Mouse (Mus musculus): ENCODE measurements around the gene Tagln.

Tagln gene

DNA sequence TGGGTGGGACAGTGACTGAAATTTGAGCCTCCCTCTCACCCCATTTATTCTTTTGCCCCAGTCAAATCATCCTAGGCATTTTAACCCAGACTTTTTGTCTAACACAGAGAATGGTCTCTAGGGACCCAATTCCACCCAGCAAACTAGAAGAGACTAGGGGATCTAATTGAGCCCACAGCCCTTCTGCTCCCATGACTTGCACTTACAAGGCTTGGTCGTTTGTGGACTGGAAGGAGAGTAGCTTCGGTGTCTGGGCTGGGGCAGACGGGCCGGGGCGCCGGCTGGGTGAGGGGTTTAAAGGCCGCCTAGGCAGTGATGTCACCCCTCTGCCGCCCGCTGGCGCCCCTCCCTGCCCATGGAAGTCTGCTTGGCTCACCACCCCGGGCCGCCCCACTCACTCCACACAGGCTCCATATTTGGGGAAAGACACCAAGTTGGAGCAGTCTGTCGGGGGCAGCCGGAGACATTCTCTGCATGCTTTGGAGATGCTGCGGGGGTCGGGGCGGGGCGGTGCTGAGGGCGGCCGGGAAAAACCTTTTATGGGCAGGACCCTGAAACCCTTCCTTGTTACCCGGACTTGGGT is at the start of gene Tagln:
Gene Tagln, minus strand, starts transcription at position 431 of the 583 bp plus-strand sequence.
- no peak for DNase-seq (ENCODE audit: low read depth, low spot score)

DNA sequence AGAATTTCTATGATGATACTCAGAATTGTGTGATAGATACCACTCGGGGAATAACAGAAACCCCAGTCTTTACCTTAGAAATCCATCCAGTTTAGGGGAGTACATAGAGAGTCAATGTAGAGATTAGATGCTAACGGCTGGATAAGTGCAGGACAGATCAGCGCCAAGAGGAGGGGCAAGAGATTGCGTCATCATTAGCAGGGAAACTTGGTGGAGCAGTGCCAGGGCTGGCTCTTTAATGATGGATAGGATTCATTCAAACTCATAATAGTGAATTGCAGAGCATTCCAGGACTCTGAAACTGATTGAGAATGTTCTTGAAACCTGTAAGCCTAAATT is 49.3 kb upstream of the Tagln start:
- DNase-seq (ENCODE audit: low read depth, low spot score): peak; percentile 16

DNA sequence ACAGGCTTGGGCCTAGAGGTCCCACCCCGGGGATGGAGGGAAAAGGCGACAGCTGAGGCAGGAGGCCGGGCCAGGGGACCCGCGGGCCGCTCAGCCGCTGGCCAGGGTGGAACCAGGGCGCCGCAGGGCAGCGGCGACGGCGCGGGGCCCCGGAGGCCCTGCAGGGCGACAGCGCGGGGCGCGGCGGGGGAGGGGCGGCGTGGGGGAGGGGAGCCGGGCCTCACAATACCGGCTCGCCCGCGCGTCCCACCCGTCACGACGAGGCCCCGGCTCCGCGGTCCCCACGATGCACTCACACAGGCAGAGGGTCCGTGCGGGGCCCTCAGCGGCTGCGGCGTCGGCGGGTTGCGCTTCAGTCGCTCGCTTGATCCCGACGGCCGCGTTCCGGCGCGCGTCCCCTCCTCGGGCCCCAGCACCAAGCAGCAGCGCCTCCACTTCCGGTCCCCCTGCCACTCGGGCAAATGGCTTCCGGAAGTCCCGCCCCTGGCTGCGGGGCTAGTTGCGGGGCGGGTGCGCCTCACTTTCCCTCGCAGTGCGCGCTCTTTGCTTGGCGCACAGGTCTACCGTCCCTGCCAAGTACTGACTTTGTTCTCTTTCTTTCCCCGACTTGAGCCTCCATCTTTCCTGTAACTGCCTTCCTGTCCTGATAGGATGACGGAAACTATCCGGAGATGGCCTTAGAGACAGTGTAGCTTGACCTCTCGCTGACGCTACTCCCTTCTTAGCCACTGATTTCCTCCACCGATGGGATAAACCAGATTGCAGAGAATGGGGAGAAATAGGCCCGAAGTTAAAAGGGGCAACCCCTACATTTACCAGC is 48.8 kb upstream of the Tagln start:
- DNase-seq (ENCODE audit: low read depth, low spot score): peak; percentile 73

DNA sequence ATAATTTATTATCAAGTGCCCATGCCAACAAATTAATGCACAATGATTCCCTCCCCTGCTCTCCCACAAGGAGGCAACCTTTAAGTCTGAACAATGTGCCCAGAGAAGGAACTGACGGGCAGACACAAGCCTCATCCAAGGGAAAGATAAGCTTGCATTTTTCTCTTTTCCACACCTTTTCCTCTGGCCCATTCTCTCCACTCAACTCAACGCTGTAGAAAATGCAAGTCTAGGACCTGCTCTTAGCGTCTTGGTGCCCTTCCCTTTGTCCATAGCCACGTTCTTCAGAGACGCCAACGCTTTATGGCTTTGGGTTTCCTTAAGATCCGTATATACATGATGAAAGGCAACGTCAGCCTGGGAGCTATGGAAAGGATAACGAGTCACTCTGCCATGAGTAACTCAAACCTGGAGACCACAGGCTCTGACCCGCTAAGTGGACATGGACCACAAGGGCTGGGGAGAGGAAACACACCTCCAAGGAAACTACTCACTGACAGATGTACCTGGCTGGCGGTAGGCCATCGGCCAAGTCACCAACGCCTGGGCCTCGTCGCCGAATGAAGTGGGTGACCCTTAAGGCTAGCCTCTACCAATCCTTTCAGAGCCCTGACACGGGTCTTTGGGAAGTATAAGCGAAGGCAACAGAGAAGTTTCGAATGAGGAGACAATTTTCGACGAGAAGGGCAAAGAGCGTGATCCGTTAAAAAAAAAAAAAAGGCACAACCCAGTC is 48.0 kb upstream of the Tagln start:
- no peak for DNase-seq (ENCODE audit: low read depth, low spot score)

DNA sequence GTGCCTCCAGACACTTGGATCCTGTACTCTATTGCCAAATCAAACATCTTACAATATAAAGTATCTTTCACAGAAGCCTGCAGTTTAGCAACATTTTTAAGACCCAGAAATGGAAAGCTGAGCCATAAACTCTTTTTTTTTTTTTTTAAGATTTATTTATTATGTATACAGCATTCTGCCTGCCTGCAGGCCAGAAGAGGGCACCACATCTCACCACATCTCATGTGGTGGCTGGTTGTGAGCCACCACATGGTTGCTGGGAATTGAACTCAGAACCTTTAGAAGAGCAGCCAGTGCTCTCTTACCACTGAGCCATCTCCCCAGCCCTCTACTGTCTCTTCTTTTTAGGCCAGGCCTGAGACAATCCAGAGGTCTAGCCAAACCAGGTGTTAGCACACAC is 45.5 kb upstream of the Tagln start:
- DNase-seq (ENCODE audit: low read depth, low spot score): no peak

DNA sequence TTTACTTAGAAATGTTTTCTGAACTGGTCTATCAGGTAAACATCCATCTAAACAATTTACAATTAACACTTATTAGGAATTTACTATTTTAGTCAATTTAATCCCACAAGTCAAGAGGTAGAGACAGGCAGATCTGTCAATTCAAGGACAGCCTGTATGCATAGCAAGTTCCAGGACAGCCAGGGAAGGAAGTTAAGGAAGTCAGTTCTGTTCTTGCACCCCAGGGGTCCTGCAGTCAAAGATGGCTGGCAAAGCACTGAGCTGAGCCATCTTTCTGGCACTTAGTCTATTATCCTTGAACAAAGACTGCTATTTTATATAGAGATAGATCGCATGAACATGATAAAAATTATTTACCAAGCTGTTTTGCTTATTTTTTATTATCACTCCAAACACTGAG is 44.8 kb upstream of the Tagln start:
- DNase-seq (ENCODE audit: low read depth, low spot score): no peak

DNA sequence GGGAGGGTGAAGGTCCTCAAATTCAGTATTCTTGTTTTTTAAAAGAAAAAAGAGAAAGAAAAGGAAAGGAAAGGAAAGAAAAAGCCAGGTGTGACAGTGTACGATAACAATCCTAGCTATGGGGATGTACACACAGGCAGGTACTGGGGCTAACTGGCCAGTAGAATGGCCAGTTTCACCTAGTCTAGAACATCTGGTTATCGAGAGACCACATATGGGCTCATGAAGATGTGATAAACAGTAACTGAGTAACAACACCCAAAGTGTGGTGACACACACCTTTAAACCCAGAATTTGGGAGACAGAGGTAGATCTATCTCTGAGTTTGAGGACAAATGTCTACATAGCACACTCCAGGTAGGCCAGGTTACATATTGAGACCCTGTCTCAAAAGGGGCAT is 43.9 kb upstream of the Tagln start:
- DNase-seq (ENCODE audit: low read depth, low spot score): no peak

DNA sequence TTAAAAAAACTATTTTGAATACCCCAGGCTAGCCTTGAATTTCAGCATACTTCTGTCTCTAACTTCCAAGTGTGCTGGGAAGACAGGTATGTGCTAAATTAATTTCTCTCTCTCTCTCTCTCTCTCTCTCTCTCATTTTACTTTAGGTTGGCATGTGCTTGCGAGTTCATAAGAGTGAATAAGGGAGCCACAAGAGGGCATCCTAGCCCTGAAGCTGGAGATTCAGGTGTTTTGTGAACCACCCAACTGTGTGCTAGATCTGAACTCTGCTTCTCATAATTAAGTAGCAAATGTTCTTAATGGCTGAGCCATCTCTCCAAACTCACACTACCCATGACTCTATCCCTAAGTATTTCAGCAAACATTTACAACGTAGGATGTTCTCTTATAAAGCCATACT is 41.0 kb upstream of the Tagln start:
- DNase-seq (ENCODE audit: low read depth, low spot score): no peak

DNA sequence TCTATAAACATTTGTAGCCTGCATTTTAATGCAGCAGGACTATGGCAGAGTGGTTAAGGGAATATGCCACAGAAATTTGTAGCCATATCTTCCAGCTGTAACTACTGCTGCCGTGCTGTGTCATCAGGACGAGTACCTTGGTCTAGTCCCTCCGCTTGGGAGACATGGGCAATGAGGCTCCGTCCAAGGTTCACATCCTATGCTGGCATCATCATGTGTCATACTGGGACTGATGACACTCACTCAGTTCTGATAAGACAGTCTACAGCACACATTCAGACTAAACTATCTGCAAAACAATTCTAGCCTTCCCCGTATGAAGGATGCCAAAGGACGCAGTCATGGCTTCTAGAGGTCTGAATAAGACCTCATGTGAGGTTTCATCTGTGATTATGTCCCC is 27.7 kb upstream of the Tagln start:
- no peak for DNase-seq (ENCODE audit: low read depth, low spot score)

DNA sequence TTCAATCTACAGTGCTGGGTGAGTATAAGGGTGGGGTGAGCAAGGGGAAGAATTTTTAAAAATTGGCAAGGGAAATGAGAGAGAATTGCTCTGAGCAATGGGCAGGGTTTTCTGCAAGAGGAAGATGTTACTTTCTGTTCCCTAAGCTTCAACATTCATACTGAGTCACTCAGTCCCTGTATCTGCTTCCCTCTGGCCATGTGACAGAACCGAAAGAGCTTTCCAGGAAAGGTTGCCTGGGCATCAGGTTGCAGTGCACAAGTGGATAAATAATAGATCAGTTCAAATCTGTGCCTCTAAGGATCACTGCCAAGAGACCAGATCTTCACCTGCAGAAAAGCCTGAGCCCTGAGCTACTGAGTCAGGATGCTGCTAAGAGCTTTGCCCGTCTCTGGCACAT is 26.0 kb upstream of the Tagln start:
- DNase-seq (ENCODE audit: low read depth, low spot score): no peak

DNA sequence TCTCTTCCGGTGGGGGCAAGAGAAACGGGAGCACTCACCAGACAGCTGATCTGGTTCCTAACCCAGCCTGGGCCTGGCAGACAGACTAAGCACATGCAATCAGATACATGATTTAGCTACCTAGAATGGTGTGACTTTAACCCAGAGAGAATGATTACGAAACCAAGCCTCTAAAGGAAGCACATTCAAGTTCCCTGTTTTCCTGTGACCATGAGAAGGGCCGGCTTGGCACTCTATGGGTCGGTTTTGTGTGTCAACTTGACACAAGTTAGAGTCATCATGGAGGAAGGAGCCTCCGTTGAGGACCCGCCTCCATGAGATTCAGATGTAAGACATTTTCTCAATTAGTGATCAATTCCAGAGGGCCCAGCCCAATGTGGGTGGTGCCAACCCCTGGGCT is 23.8 kb upstream of the Tagln start:
- DNase-seq (ENCODE audit: low read depth, low spot score): no peak

DNA sequence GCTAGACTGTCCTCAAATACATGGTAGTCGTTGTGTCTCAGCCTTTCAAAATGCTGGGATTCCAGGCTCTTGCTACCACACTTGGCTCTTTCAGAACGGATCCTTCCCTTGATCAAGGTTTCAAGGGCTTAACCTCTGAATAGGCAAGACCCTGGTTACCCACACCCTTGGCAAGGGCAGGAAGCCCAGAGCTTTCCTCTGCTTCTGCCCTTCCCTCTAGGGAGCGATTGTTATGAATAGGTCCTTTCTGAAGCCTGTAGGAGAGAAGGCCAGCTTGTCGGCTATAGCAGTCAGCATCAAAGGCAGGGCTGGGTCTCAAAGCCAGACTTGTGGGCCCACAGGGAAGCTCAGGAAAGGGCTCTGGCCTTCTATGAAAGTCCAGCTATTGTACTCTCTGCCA is 23.0 kb upstream of the Tagln start:
- DNase-seq (ENCODE audit: low read depth, low spot score): no peak

DNA sequence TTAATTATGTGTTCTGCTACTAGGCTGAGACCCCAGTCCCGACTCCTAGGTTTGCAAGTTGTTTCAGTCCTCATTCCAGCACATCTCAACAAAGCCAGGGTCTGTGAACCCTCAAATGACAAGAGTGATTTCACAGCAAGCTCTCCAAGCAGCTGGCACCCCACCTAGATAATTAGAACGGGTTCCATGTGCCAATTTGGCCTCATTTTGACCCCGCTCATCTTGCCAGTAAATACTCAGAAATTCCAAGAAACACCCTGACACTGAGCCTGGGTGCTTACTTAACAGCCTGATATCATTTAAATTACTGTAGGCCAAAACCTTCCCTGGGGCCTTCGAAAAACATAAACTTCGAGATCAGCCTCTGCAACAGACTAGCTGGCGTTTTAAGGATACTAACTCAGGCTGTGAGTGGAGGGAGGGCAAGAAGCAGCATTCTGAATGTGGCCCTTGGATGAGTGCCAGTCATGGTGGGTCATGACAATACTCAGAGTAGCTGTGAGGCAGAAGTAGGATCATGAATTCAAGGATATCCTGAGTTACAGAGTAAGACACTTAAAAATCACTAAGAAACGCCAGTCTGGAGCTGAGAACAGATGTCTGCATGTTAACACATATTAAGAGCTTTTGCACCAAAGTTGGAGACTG is 22.3 kb upstream of the Tagln start:
- DNase-seq (ENCODE audit: low read depth, low spot score): no peak

DNA sequence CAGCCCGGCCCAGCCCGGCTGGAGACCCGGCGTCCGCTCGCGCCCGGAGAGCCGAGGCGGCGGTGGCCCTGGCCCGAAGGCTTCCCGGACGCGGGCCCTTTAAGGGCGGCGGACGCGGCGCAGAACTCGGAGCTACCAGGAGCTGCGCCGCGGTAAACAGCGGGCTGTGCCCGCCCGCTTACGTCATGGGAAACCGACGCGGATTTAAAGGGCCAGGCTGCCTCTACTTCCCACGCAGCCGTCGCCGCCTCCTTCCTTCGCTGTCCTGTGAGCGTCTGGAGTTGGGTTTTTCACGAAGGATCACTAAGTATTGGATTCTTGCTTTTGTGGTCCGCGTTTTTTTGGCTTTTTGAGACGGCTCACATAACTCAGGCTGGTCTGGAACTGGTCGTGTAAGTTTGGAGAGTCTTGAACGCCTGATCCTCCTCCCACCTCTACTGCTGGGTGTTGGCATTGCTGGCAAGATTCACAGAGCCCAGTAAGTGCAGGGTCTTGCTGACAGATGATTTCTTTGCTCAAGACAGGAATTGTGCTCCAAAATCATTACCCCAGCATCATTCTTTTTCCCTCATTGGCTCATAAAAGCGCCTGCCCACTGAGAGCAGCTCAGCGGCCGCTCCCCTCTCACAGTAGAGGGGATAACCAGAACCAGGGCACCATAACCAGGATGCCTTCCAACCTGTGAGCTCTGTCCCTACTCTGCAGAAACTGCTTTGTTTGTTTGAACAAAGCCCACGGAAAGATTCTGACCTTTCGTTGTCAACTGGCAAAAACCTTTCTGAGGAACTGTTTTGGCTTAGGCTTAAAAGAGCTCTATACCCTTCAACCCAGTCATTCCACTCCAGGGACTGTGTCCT is 19.5 kb upstream of the Tagln start, which contains the start of gene Sidt2:
Gene Sidt2, minus strand, starts transcription at position 152 of the 857 bp plus-strand sequence.
- DNase-seq (ENCODE audit: low read depth, low spot score): peak; percentile 58

DNA sequence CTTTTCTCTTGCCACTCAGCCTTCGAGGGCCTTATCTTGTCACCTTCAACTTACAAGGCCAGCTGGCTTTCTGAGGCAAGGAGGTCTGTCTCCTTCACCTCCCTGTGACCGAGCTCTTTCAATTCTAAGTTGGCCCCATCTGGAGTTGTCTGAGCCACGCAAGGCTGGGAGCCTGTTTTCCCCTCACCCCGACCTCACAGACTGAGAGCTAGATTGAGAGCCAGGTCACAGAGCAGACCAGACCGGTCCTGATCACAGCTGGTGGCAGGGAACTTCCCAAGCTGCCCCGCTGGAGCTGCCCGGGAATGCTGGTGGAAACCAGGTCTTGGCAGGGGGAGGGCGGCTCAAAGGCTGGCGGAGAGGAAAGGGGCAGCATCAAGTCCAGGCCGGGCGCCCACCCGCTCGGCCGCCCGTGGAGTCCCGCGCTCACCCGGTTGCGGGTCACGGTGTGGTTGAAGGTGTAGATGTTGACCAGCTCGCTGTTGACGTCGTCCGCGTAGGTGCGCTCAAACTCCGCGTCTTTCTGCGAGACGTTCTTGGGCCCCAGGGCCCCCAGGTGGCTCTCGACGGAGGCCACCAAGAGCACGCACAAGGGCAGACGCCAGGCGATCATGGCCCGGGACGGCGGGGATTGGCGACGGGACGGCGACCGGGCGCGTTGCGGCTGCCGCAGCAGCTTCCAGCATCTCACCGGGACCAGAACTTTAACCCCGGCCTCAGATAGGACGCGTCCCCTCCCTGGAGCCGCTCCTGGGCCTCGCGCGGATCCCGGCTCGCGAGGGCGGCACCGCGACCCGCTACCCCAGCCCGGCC is 18.6 kb upstream of the Tagln start:
- DNase-seq (ENCODE audit: low read depth, low spot score): no peak

DNA sequence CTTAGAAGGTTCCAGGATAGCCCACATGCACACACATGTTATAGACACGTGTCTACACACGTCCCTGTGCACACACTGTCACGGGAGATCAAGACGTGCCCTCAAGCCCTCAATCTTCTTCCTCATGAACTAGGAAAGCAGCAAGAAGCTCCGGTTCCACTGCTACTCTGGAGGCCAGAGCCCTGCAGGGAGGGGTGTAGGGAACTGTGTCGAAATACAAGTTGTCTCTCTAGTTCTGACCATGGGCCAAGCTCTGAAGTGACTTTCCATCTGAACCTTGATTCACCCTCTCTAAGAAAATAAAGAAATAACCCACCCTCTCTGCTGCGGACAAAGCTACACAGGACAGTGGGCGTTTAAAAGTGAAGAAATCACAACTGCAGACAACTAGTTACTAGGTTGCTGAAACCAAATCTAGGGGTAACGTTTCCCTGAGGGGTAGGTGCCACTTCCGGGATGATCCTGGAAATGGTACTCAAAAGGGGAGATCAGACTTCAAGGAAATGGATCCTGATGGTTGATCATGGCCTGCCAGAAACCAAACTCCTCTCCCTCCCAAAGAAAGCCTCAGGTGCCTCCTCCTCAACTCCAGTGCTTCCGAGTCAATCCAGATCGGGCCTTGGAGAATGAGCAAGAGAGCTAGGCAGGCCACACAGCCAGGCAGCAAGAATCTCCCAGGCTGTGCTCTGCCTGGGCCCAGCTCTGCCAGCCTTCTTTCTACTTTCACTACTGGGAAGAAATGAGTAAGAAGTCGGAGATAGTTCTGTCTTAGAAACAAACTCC is 17.8 kb upstream of the Tagln start:
- DNase-seq (ENCODE audit: low read depth, low spot score): no peak

DNA sequence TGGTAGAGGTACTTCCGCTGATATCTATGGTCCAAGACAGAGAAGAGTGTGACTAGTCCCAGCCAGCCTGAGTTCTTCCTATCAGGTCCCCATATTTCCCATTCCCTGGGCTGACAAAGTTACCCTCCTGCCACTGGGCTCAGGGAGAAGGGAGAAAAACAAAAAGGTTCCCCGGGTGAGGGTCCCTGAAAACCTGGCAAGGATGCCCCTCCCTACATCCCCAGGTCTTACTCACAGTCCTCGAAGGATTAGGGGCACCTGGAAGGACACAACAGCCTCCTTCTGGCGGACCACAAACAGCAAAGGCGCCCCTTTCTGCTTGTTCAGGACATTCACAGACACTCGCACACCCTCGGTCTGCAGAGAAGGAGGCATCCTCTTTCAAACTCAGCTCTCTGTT is 17.0 kb upstream of the Tagln start:
- no peak for DNase-seq (ENCODE audit: low read depth, low spot score)

DNA sequence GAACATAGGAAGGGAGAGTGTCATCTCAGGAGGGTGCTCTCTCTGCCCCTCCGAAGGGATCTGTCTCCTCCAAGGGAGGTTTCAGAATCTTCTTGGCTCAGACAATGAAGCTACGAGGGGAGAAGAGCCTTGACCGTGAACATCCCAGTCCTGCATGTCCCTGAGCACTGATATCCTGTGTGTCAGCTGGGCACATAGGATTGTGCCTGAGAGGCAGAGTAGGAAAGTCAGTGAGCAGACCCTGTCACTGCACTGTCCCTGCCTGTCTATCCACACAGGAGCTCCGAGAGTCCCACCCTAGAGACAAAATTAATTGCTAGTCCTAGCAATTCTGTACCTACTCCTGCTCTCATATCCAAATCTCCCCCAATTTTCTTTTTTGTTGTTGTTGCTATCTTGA is 16.2 kb upstream of the Tagln start:
- no peak for DNase-seq (ENCODE audit: low read depth, low spot score)

DNA sequence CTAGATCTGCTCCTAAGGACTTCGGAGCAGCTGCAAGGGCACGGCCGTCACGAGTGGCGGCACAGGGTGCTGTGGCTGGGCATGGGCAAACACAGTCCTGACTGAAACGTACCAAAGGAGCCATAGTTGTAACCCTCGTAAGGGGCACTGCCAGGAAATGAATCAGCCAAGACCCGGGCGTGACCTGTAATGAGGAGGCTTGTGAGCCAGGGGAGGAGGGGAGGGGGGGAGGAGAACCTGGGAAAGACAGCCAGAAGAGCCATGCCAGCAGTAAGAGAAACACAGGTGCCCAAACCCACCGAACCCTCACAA is 11.0 kb upstream of the Tagln start:
- DNase-seq (ENCODE audit: low read depth, low spot score): no peak

Data from WW6 (cell line).